Mouse (Mus musculus): ENCODE data around the gene Heatr6. TPM values are rescaled to one million over a fixed set of nuclear protein-coding genes. Genes with fewer than 3 reads are reported as not detected.

The Heatr6 gene
- polyA plus RNA-seq (2015; fragmentation: Nextera tagmentation; extraction: Ambion mirVana): 7.8 and 8.2 TPM in 2 replicates

DNA sequence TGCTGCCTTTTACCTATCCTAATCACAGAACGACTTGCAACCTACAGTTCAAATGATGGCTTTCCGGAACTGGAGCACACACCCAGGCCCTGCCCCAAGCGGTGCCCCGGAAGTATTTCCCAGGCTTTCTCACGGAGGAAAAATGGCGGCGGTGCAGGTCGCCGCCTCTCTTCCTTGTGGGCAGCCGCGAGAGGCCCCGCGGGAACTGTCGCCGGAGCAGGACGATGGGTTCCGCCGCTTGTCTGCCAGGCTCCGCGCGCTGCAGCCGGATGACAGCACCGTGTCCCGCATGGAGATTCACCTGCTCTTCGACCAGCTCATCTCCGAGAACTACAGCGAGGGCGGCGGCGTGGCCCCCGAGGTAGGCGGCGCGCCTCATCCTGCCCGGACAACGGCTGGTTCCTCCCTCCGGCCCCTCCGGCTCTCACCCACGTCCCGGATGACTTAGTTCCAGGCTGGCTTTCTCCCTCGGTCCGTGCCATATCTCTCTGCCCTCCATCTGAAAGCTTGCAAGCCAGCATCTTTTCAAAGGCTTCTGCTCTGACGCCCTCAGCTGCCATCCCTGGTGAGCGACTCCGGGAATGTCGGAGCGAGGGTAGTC, at the start of gene Heatr6:
Gene Heatr6 (plus strand): TSS at position 116 of the 601 bp plus-strand sequence.
- no peaks in the 10 kb centered on the region for H3K9me3 ChIP-seq (replicated peaks)
- H3K27ac ChIP-seq: peak within 1 kb of the TSS; percentile 64
- peak within 1 kb of the TSS; percentile 82 for H3K4me3 ChIP-seq (replicated peaks)
- ATAC-seq (ENCODE audit: low read depth) (peak; percentile 94), DNase-seq (peak; percentile 79)
- H3K4me1 ChIP-seq (replicated peaks): peaks cover 20% of the 10 kb centered on the region
- peaks cover 28% of the 10 kb centered on the region for H3K36me3 ChIP-seq
- peak within 1 kb of the TSS; percentile 79 for H3K4me2 ChIP-seq
- H3K9ac ChIP-seq: peak within 1 kb of the TSS; percentile 82
- H3K27me3 ChIP-seq: 0 out of 2 replicates have a peak, but pooled peaks cover 7% of the 10 kb centered on the region
- 0% methylated on average over 47 of the region's 47 CpGs for WGBS (ENCODE audit: insufficient replicate concordance)

DNA sequence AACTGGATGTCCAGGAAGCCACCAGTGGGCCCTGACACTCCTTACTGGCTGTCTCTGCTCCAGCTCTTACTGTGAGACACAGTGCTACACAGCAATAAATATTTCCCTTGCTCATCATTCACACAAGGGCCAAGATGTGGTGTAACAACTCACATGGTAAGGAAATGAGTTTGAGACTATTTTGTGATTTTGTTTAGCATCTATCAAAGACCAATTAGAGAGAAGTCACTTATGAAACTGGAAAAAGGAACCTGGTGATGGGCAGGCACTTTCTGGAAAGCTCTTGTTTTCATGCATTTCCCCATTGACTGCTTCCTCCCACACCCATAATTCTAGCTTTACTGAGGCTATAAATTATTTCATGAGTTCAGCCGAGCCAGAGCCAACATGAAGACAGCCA, 49.8 kb upstream of the Heatr6 start, which contains the start of gene Wfdc17:
Gene Wfdc17 (plus strand): TSS at position 287 of the 400 bp plus-strand sequence.
- H3K9ac ChIP-seq: no peak within 1 kb of the TSS
- no peaks in the 10 kb centered on the region for H3K4me1 ChIP-seq (replicated peaks)
- 29% methylated on average over 1 of the region's 1 CpGs for whole genome bisulfite sequencing (ENCODE audit: insufficient replicate concordance)
- DNase-seq (no peak), ATAC-seq (ENCODE audit: low read depth) (no peak)
- H3K27ac ChIP-seq: no peak within 1 kb of the TSS
- H3K36me3 ChIP-seq: no peaks in the 10 kb centered on the region
- H3K4me2 ChIP-seq: no peak within 1 kb of the TSS
- no peak within 1 kb of the TSS for H3K4me3 ChIP-seq (replicated peaks)
- H3K27me3 ChIP-seq: no peaks in the 10 kb centered on the region
- no peaks in the 10 kb centered on the region for H3K9me3 ChIP-seq (replicated peaks)

DNA sequence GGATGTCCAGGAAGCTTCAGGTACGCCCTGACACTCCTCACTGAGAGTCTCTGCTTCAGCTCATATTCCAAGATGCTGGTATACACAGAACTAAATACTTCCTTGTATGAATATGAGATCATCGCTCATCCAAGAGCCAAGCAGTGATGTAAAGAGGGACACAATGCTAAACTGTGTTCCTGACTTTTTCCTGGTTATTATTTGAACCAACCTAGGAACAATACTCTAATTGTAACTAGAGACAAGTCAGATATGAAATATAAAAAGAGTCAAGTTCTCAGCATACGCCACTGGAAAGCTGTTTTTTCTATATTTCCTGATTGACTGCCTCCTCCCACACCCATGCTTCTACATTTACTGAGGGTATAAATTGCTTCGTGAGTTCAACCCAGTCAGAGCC, 44.8 kb upstream of the Heatr6 start, which contains the start of gene Wfdc18:
Gene Wfdc18 (plus strand): TSS at position 301 of the 400 bp plus-strand sequence.
- DNase-seq (no peak), ATAC-seq (ENCODE audit: low read depth) (no peak)
- Histone ChIP-seq H3K27me3 (no peaks in the 10 kb centered on the region), H3K4me2 (no peak within 1 kb of the TSS), H3K4me3 (replicated peaks) (no peak within 1 kb of the TSS), H3K36me3 (no peaks in the 10 kb centered on the region), H3K9ac (no peak within 1 kb of the TSS), H3K9me3 (replicated peaks) (no peaks in the 10 kb centered on the region), H3K4me1 (replicated peaks) (no peaks in the 10 kb centered on the region), H3K27ac (no peak within 1 kb of the TSS)
- WGBS (ENCODE audit: insufficient replicate concordance): 56% methylated on average over 4 of the region's 4 CpGs

DNA sequence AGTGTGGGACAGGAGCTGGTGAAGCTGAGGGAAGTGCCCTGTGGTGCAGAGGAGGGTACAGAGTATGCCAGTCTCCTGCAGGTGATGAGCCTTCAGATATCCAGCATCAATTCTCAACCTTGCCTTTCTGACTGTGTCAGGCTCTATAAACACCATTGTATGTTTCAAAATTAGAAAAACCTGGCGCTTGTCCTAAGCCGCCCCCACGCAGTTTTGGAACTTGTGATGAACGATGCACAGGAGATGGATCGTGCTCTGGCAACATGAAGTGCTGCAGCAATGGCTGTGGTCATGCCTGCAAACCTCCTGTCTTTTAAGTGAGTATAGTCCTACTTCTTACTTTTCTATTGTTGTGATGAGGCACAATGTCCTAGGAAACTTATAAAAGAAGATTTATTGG, 43.8 kb upstream of the Heatr6 start:
- DNase-seq (no peak), ATAC-seq (ENCODE audit: low read depth) (no peak)
- no peak overlapping the region for H3K27ac ChIP-seq
- 69% methylated on average over 5 of the region's 5 CpGs for WGBS (ENCODE audit: insufficient replicate concordance)
- H3K4me1 ChIP-seq (replicated peaks): no peaks in the 10 kb centered on the region
- no peaks in the 10 kb centered on the region for H3K36me3 ChIP-seq
- no peak overlapping the region for H3K4me2 ChIP-seq
- H3K27me3 ChIP-seq: no peaks in the 10 kb centered on the region
- no peak overlapping the region for H3K9ac ChIP-seq
- H3K9me3 ChIP-seq (replicated peaks): no peaks in the 10 kb centered on the region
- no peak overlapping the region for H3K4me3 ChIP-seq (replicated peaks)

DNA sequence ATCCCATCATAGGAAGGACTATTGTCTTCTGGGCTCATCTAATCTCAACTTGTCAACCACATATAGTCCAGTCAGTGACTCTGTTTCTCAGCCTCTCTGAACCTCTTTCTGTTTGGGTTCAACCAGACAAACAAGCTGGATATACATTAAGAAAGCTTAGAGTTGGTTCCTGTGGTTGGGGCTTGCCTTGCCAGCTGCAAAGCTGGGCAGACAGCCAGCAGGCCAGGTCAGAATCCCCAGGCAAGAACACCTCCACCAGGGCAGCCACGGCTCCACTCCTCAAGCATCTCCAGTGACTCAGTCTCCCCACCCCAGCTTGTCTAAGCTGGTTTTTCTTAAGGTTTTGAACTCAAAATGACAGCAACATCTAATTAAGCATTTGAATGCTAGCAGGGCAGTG, 40.8 kb upstream of the Heatr6 start:
- Histone ChIP-seq H3K4me2 (no peak overlapping the region), H3K36me3 (no peaks in the 10 kb centered on the region), H3K4me3 (replicated peaks) (no peak overlapping the region), H3K9ac (no peak overlapping the region), H3K27ac (no peak overlapping the region), H3K9me3 (replicated peaks) (no peaks in the 10 kb centered on the region), H3K4me1 (replicated peaks) (no peaks in the 10 kb centered on the region), H3K27me3 (no peaks in the 10 kb centered on the region)
- DNase-seq (no peak), ATAC-seq (ENCODE audit: low read depth) (no peak)
- 56% methylated on average over 1 of the region's 1 CpGs for WGBS (ENCODE audit: insufficient replicate concordance)

DNA sequence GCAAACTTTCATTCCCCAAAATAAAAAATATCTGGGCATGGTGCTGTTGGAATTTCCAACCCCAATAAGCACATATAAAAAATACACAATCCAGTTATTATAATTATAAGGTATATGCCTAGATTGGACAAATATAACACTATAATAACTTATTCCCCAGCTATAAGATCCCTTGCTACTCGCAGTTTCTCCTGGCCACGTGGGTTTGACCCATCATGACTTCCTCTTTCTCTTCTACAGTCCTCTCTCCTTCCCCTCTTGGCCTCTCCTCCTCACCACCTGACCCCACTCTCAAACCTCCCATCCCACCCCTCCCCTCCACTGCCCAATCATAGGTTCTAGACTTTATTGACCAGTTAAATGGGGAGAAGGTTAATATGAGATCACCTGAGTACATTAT, 39.6 kb upstream of the Heatr6 start:
- no peak overlapping the region for H3K4me3 ChIP-seq (replicated peaks)
- no peak for DNase-seq
- no peaks in the 10 kb centered on the region for H3K4me1 ChIP-seq (replicated peaks)
- H3K4me2 ChIP-seq: no peak overlapping the region
- H3K27me3 ChIP-seq: no peaks in the 10 kb centered on the region
- no peak overlapping the region for H3K27ac ChIP-seq
- H3K9me3 ChIP-seq (replicated peaks): no peaks in the 10 kb centered on the region
- H3K36me3 ChIP-seq: no peaks in the 10 kb centered on the region
- ATAC-seq (ENCODE audit: low read depth): no peak
- H3K9ac ChIP-seq: no peak overlapping the region
- WGBS (ENCODE audit: insufficient replicate concordance): 20% methylated on average over 2 of the region's 2 CpGs

GRCm38 (mm10) chr11:83717042-83717665, 36.3 kb upstream of the Heatr6 start:
- no peak overlapping the region for H3K4me2 ChIP-seq
- H3K4me3 ChIP-seq (replicated peaks): no peak overlapping the region
- WGBS (ENCODE audit: insufficient replicate concordance): 61% methylated on average over 6 of the region's 6 CpGs
- DNase-seq: no peak
- H3K9me3 ChIP-seq (replicated peaks): no peaks in the 10 kb centered on the region
- H3K27ac ChIP-seq: no peak overlapping the region
- no peak overlapping the region for H3K9ac ChIP-seq
- H3K27me3 ChIP-seq: no peaks in the 10 kb centered on the region
- no peaks in the 10 kb centered on the region for H3K36me3 ChIP-seq
- H3K4me1 ChIP-seq (replicated peaks): no peaks in the 10 kb centered on the region
- ATAC-seq (ENCODE audit: low read depth): no peak

DNA sequence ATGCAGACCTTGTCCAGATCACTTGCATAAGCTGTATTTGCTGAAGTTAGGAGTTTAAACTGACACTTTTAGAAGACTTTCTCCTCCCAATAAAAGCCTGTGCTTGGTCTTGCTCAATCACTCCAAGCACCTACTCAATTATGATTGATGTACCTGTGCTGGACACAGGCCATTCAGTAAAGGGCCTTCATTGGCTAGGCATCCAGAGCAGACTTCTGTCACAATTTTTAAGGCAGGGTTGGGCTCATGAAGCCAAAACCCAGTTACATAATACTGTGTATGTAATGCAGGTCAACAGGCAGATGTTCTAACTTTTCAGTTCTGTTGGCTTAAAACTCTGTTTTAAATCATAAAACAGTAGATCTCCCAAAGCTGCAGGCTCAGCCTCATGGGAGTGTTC, 32.7 kb upstream of the Heatr6 start:
- Histone ChIP-seq H3K36me3 (no peaks in the 10 kb centered on the region), H3K4me3 (replicated peaks) (no peak overlapping the region), H3K4me2 (no peak overlapping the region), H3K9me3 (replicated peaks) (no peaks in the 10 kb centered on the region), H3K4me1 (replicated peaks) (no peaks in the 10 kb centered on the region), H3K27me3 (no peaks in the 10 kb centered on the region), H3K9ac (no peak overlapping the region), H3K27ac (no peak overlapping the region)
- ATAC-seq (ENCODE audit: low read depth) (no peak), DNase-seq (no peak)

DNA sequence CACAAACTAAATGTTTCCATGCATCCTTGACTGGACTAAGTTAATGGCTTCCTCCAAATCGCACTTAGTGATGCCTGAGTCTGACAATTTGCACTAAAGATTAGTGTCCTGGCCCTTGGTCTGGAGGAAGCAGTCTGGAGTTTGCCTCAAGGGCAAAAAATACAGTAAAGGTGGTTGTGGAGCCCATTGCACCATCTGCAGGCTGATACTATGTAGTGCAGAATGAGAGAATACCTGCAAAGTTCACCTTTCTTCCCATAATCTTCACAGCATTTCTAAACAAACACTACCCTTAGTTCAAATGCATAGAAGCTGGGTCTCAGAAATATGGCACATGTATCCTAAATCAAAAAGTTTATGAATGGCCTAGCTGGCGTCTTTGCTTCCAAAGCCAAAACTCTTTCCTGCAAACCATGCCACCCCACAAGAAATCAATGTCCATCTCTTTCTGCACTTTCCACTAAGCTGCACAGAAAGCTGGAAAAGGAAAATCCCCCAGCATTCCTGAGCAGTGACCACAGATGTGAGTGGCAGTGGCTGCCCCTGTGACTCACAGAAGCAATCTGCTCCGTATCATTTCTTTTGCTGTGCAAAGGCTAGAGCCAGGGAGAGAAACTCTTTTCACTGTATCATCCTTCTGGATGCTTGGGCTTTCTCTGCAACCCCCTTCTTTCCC, 24.6 kb upstream of the Heatr6 start:
- ATAC-seq (ENCODE audit: low read depth) (no peak), DNase-seq (no peak)

DNA sequence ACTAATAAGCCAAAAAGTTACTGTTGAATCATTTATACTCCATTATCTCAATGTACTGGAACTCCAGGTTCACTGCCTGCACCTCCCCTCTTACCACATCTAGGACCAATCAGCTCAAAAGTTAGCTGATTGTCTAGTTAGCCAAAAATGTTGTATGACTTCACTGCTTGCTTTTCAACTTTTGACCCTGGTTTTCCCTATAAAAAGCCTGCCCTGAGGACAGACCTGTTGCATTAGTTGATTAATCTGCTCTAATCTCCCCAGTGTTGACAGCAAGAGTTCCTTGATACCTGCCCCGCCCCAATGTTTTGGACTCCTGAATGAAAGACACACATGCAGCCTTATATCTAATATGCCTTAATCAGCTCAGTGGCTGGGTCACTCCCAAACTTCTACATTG, 22.4 kb upstream of the Heatr6 start:
- no peaks in the 10 kb centered on the region for H3K9me3 ChIP-seq (replicated peaks)
- H3K36me3 ChIP-seq: no peaks in the 10 kb centered on the region
- no peaks in the 10 kb centered on the region for H3K4me1 ChIP-seq (replicated peaks)
- no peak overlapping the region for H3K4me3 ChIP-seq (replicated peaks)
- no peaks in the 10 kb centered on the region for H3K27me3 ChIP-seq
- H3K4me2 ChIP-seq: no peak overlapping the region
- H3K9ac ChIP-seq: no peak overlapping the region
- ATAC-seq (ENCODE audit: low read depth) (no peak), DNase-seq (no peak)
- WGBS (ENCODE audit: insufficient replicate concordance): 81% methylated on average over 1 of the region's 1 CpGs
- no peak overlapping the region for H3K27ac ChIP-seq

More for the DNA sequence above, 24.6 kb upstream of the Heatr6 start:
- Histone ChIP-seq H3K9me3 (replicated peaks) (no peaks in the 10 kb centered on the region), H3K27ac (no peak overlapping the region), H3K4me2 (no peak overlapping the region), H3K4me3 (replicated peaks) (no peak overlapping the region), H3K4me1 (replicated peaks) (no peaks in the 10 kb centered on the region), H3K9ac (no peak overlapping the region), H3K27me3 (no peaks in the 10 kb centered on the region), H3K36me3 (no peaks in the 10 kb centered on the region)
- WGBS (ENCODE audit: insufficient replicate concordance): 54% methylated on average over 3 of the region's 3 CpGs

DNA sequence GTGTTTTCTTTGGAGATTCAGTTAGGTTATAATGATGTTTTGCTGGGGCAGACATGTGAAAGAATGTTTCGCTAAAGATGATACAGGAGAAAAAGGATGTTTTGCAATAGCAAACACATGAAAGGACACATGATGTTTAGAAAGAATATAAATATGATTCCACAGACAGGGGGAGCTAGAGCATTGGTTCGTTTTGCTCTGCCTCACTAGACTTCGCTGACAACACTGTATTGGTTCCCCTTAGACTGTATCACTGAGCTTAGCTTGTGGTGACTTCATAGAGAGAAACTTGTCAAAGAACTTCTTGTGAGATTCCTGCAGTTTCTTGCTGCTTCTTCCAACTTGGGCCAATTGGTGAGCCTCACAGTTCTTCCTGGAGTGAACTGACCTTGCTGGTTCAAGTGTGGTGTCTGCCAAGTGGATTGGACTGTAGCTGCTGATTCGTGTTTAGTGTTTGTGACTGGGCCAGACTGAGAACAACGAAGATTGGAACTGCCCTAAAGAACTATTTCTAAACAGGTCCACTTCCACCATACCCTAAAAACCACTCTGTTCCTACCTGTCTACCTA, 20.3 kb upstream of the Heatr6 start:
- H3K9ac ChIP-seq: no peak overlapping the region
- WGBS (ENCODE audit: insufficient replicate concordance): 52% methylated on average over 5 of the region's 5 CpGs
- H3K4me3 ChIP-seq (replicated peaks): no peak overlapping the region
- H3K9me3 ChIP-seq (replicated peaks): no peaks in the 10 kb centered on the region
- no peak for DNase-seq
- no peak overlapping the region for H3K4me2 ChIP-seq
- H3K27ac ChIP-seq: no peak overlapping the region
- no peak for ATAC-seq (ENCODE audit: low read depth)
- H3K27me3 ChIP-seq: no peaks in the 10 kb centered on the region
- H3K36me3 ChIP-seq: no peaks in the 10 kb centered on the region
- no peaks in the 10 kb centered on the region for H3K4me1 ChIP-seq (replicated peaks)
